Mouse (Mus musculus): ENCODE results near the gene Hnrnpc. TPM values are rescaled to one million over a fixed set of nuclear protein-coding genes. Genes with fewer than 3 reads are reported as not detected.

Hnrnpc gene
- polyA plus RNA-seq (2015; fragmentation: Nextera tagmentation; extraction: Ambion mirVana), result 215 and 230 TPM in 2 replicates

GRCm38 (mm10) chr14:52103856-52104676, at the start of gene Hnrnpc:
TSS of gene Hnrnpc (minus strand) at chr14:52104028.

GRCm38 (mm10) chr14:52110346-52110745, 6.5 kb upstream of the Hnrnpc start, which contains the start of gene Rpgrip1:
TSS of gene Rpgrip1 (plus strand) at chr14:52110704.

GRCm38 (mm10) chr14:52042359-52042758, 61.5 kb downstream of the Hnrnpc start, which contains the start of gene Olfr221:
TSS of gene Olfr221 (minus strand) at chr14:52042459.

Other genes starting within 250 kb of the Hnrnpc start
- 60.3 and 70.4 TPM in 2 replicates for gene Mettl17, start 219.2 kb downstream of the Hnrnpc start, polyA plus RNA-seq (2015; fragmentation: Nextera tagmentation; extraction: Ambion mirVana)
- 0.72 and 1.4 TPM in 2 replicates for gene Slc39a2, start 211.1 kb downstream of the Hnrnpc start, polyA plus RNA-seq (2015; fragmentation: Nextera tagmentation; extraction: Ambion mirVana)
- gene Ndrg2, start 189.9 kb downstream of the Hnrnpc start, polyA plus RNA-seq (2015; fragmentation: Nextera tagmentation; extraction: Ambion mirVana), result 674 and 708 TPM in 2 replicates
- gene Tppp2, start 185.6 kb downstream of the Hnrnpc start, polyA plus RNA-seq (2015; fragmentation: Nextera tagmentation; extraction: Ambion mirVana), result not detected in 2 replicates
- not detected in 2 replicates for gene Rnase13, start 181.3 kb downstream of the Hnrnpc start, polyA plus RNA-seq (2015; fragmentation: Nextera tagmentation; extraction: Ambion mirVana)
- gene Arhgef40, start 119.3 kb downstream of the Hnrnpc start, polyA plus RNA-seq (2015; fragmentation: Nextera tagmentation; extraction: Ambion mirVana), result 65.4 and 73.4 TPM in 2 replicates
- gene Tmem253, start 88.4 kb downstream of the Hnrnpc start, polyA plus RNA-seq (2015; fragmentation: Nextera tagmentation; extraction: Ambion mirVana), result 0.19 and 0.55 TPM in 2 replicates
- gene Zfp219, start 83.3 kb downstream of the Hnrnpc start, polyA plus RNA-seq (2015; fragmentation: Nextera tagmentation; extraction: Ambion mirVana), result 22.6 and 23.4 TPM in 2 replicates
- not detected in 2 replicates for gene Olfr221, start 61.6 kb downstream of the Hnrnpc start, polyA plus RNA-seq (2015; fragmentation: Nextera tagmentation; extraction: Ambion mirVana)
- gene Rpgrip1, start 6.7 kb upstream of the Hnrnpc start, polyA plus RNA-seq (2015; fragmentation: Nextera tagmentation; extraction: Ambion mirVana), result 36.4 and 40.0 TPM in 2 replicates
- 35.4 and 35.9 TPM in 2 replicates for gene Supt16, start 93.4 kb upstream of the Hnrnpc start, polyA plus RNA-seq (2015; fragmentation: Nextera tagmentation; extraction: Ambion mirVana)
- 23.2 and 32.0 TPM in 2 replicates for gene Chd8, start 153.8 kb upstream of the Hnrnpc start, polyA plus RNA-seq (2015; fragmentation: Nextera tagmentation; extraction: Ambion mirVana)
- gene Tox4, start 175.1 kb upstream of the Hnrnpc start, polyA plus RNA-seq (2015; fragmentation: Nextera tagmentation; extraction: Ambion mirVana), result 40.7 and 41.4 TPM in 2 replicates
- 31.1 and 39.5 TPM in 2 replicates for gene Rab2b, start 175.5 kb upstream of the Hnrnpc start, polyA plus RNA-seq (2015; fragmentation: Nextera tagmentation; extraction: Ambion mirVana)
- gene Mettl3, start 201.1 kb upstream of the Hnrnpc start, polyA plus RNA-seq (2015; fragmentation: Nextera tagmentation; extraction: Ambion mirVana), result 24.7 and 26.9 TPM in 2 replicates
- gene Sall2, start 224.7 kb upstream of the Hnrnpc start, polyA plus RNA-seq (2015; fragmentation: Nextera tagmentation; extraction: Ambion mirVana), result 30.9 and 36.8 TPM in 2 replicates